Mouse (Mus musculus) gastrocnemius, postnatal 4 days (tissue): Measurements from ENCODE around the gene Fam149b. TPM values are rescaled to one million over a fixed set of nuclear protein-coding genes. Genes with fewer than 3 reads are reported as not detected.
"Not testable (repeated sequence)": the region's sequence is repeated elsewhere in the genome, so short reads cannot be mapped to it uniquely, and the experiment has no call there.

ENCODE experiments used
- DNase-seq, 2 experiments: peaks; one replicate each; pipeline ENCODE4 v3.0.0; 2021 to 2022; ENCODE audit warnings: low spot score in 2 of 2, mixed read lengths in 2 of 2
- long read RNA-seq, 2 experiments: library from polyadenylated mRNA; stranded (forward); transcript quantifications; one replicate each; pipeline ENCODE4 v2.0.0; 2021
- total RNA-seq, 2 experiments: library from RNA; stranded (reverse); gene quantifications; 2 replicates each; pipeline ENCODE4 v1.2.3; 2021

Fam149b gene
- 10 to 100 TPM; 28.7 to 31.7 TPM for total RNA-seq
- long read RNA-seq, experiment 1, full-length matches to known transcripts = 14 of 42 reads
- long read RNA-seq, experiment 1, partial matches to known transcripts = 6 of 42 reads
- long read RNA-seq, experiment 1, other reads (novel, unspliced or antisense) = 22 of 42 reads
- long read RNA-seq, experiment 2, full-length matches to known transcripts = 12 of 58 reads
- long read RNA-seq, experiment 2, partial matches to known transcripts = 6 of 58 reads
- long read RNA-seq, experiment 2, other reads (novel, unspliced or antisense) = 40 of 58 reads

DNA sequence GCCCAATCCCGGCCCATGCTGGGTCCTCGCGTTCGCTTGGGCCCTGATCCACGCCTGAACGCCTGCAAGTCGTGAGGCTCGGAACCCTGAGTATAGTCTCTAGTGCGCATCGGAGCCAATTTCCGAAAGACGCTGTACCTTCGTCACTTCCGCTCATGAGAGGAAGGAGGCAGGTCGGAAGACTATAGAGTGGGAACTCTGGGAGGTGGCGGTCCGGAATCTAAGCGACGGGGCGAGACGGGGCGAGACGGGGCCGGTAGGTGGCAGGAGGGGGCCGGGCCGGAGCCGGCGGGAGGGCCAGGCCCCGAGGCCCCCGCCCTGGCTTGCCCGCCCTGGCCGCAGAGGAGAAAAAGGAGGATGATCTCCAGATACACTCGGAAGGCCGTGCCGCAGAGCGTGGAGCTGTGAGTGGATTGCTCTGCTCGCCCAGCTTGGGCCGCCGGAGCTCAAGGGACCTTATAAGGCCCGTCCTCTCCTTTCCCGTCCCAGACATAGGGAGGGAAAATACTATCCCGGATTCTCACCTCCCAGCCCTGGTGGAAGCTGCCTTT, at the start of gene Fam149b, which contains the start of gene Ecd:
Fam149b (plus strand) TSS at position 172 of the 551 bp plus-strand sequence.
Ecd (minus strand) TSS at position 131 of the 551 bp plus-strand sequence.
- peak; percentile 76 to 92 for DNase-seq

DNA sequence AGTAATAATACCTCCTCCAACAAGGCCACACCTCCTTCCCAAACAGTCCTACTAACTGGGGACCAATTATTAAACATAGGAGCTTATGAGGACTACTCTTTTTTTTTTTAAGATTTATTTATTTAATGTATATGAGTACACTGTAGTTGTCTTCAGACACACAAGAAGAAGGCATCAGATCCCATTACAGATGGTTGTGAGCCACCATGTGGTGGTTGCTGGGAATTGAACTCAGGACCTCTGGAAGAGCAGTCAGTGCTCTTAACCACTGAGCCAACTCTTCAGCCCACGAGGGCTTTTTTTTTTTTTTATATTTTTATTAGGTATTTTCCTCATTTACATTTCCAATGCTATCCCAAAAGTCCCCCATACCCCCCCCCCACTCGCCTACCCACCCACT, 42.9 kb upstream of the Fam149b start:
- DNase-seq = not testable (repeated sequence)

DNA sequence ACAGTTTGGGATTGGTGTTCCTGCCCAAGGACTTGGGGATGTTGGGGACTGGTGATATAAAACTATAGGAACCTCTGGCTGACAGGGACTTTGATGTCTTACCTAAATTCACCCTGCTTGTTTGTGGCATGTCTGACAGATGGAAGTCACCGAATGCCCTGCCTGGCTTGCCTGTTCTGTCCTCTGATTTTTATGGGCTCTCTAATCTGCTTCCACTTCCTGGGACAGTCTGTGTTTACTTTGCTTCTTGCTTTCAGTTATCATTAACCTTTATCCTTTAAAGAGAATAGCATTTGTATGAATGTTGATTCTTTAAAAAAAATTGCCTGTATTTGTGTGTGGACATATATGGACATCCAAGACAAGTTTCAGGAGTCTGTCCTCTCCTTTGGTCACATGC, 32.8 kb upstream of the Fam149b start:
- DNase-seq = no peak

DNA sequence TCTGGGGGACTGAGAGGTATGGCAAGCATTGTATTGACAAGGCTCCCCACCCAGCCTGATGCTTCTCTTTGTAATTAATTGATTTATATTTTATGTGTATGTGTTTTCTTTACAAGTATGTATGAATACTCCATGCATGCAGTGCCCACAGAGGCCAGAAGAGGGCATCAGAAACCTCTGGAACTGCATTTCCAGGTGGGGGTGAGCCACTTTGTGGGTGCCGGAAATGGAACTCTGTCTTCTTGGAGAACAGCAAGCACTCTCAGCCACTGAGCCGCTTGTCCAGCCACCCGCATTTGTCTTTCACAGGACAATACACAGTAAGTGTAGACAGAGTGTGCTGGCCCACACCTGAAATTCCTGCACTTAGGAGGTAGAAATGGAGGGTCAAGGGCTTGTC, 28.5 kb upstream of the Fam149b start:
- peak in 1 of 2 experiments; percentile 22 for DNase-seq

DNA sequence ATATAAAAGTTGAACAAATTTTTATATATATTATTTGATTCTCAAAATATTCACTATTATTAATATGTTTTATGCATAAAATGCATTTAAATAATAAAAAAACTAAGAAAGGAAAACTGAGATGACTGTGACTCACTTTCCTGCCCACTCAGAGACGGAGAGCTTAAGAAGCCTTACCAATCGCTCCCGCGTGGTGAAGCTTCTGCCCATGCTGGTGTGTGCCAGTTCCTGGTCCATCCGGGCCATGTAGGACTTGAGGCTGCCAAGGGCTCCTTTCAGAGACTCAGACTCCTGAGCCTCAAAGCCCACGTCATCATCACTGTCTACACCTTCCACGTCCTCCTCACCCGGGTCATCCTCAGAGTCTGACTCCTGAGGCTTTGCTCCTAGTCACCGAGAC, 23.8 kb upstream of the Fam149b start:
- no peak for DNase-seq

DNA sequence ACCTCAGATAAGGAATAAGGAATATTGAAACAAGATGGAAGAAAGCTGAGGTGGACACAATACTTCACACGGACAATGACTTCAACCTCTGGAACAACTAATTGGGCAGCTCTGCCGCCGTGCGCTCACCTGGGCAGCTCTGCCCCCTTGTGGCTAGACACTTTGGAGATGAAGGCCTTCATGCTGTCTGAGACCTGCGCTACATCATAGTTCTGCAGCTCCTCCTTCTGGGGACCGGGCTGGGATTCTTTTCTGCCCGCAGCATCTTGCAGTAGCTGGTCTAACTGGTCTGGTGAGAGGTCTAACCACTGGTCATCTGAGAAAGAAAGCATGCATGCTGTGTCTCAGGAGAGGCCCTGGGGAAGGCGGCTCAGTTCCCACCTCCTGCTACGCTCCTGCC, 19.5 kb upstream of the Fam149b start:
- no peak for DNase-seq

DNA sequence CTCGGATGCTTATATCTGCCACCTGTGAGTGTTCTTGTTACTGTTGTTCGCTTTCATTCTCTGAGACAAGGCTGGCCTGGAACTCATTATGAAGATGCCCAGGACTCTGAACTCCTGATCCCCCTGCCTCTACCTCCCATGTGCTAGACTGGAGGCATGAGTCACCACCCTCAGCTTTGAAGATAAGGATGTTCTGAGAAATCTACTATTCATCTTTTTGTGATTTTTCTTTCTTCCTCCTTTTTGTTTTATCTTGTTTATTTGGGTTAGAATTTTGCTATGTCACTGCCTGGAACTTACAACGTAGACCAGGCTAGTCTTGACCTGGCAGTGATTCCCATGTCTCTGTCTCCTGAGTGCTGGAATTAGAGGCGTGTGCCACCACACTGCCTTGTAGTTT, 16.6 kb upstream of the Fam149b start:
- no peak for DNase-seq

DNA sequence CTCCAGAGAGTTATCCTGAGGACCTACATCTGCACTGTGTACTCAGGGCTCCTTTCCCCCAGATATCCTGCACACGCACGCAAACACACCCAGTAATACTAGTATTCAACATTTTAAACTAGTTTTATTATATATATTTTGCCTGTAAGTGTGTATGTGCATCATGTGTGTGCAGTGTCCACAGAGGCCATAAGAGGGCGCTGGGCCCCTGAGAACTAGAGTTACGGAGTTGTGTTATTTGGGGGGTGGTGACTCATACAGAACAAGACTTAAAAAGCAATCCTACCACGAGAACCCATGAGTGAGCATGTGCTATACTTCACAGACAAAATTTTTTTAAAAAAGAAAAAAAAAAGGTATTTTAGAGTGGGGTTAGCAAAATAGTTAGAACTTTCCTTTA, 8.5 kb upstream of the Fam149b start:
- DNase-seq = no peak

DNA sequence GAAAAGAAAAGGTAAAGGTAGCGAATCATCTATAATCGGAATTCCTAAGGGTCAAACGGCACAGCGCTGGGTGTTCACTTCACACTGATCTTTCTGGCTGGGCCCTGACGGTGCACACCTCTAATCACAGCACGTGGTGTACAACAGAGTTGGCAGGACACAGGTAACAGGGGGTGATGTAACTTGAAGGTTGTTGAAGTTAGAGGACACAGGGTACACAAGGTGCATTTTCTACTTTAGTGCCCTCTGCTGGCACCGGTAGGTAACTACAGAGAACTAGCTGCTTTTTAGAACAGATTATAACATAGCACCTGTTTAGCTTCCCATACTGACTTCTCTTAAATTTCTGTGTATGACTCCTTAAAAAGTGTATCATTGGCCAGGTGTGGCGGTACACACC, 7.8 kb upstream of the Fam149b start:
- no peak for DNase-seq

DNA sequence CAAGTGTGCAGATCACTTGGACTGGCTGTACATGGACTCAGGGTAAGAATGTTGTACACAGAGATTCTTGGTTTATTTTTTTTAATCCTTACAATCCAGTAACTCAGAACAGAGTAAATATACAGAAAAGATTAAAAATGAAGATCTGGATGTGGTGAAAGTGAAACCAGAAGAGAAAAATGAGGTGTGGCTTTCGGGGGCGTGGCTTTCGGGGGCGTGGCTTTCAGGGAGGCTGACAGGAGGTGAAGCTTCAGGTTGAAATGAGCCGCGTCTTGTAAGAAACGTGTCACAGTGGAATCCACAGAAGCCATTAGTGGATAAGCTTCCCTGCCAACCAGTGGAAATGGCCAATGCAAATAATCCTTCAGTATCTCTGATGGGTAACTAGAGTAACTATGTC, 7.1 kb upstream of the Fam149b start:
- DNase-seq = no peak

DNA sequence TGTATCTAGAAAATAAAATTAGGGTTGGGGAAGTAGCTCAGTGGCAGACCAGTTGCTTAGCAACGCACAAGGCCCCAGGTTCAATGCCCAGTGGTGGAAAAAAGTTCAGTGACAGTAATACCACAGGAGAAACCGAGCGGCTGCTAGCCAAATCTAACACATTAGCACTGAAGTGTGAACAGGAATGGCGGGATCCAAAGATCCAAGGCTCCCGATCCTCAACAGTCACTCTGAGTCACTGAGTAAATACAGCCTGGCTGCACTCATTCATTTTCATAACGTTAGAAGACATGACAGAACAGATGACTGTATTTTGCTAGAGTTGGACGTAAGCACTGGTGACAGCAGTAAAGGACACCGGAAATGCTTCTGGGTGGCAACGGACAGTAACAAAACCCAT, 2.1 kb upstream of the Fam149b start:
- no peak for DNase-seq

DNA sequence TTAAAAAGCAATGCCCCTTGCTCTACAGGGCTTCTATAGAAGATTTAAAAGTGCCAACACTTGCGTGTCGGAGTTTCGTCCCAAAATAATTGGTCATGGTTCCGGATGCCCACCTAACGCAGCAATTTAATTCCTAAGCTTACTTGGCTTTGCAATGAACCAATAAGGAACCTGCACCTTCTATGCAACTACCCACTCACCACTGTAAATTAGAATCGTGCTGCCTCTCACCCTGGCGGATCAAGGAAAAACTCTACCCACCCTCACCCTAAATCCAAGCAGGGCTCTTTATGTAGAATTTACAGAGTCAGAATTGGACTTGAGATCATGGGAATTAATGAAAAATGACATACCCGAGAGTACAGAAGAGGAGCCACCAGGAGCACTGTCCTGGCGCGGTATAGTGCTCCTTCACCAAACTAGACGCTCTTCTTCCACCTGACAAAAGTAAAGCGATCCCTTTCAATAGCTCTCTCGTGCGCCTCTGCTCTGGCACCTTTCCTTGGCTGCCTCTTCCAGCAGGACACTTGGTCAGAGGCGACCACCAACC, 446 bp upstream of the Fam149b start:
- no peak for DNase-seq

DNA sequence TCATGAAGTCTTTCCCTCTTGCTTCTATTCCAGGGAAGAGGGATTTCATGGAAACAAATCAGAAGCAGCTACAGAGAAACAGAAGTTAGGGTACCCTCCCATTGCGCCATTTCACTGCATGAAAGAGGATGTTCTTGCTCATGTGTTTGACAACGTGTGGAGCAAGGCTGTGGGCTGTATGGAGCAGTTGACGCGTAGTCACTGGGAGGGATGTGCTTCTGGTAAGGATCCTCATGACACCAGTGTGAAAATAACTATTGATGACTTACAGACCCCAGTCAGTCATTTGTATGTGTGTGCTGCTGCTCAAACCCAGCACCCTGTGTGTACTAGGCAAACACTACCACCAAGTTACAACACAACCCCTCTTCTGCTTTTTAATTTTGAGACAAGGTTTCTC, 15.3 kb downstream of the Fam149b start:
- no peak for DNase-seq

DNA sequence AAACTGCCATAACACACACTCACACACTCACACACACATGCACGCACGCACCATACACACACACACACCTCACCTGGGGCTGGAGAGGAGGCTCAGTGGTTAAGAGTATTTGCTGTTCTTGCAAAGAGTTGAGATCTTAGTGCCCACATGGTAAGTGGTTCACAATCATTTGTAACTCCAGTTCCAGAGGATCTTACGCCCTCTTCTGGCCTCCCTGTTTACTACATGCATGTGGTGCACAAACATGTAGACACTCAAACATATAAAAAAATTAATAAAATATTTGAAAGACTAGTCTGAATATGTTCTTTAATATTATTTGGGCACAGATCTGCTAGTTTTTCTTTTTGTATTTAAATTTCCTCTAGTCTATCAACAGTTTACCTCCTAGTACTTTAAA, 20.3 kb downstream of the Fam149b start:
- DNase-seq = no peak

DNA sequence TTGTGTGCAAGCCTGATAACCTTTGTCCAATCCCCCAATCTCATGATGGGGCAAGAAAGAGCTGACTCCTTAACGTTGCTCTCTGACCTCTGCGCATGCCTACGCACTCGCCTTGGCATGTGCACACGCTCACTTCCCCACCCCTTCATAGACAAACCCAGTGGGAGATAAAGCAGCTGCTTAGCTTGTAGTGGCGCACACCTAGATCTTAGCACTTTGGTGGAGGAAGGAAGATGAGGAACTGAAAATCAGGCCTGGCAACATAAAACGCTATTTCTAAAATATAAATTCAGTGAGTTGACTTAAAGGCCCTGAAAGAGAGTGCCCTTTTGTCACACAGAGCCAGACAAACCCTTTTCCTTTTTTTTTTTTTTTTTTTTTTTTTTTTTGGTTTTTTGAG, 22.8 kb downstream of the Fam149b start:
- no peak for DNase-seq

DNA sequence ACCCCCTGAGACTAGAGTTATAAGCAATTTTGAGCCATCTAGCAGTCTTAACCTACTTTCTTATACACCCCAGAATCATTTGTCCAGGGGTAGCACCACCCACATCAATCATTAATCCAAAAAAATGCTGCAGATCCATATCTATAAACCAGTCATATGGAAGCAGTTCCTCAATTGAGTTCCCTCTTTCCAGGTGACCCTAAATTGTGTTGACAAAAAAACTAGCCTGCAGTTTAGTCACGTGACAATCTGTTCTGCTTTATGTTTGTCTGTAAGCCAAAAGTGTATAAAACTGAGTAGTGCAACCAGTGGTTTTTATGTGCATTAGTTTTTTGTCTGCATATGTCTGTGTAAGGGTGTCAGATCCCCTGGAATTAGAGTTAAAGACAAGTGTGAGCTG, 23.9 kb downstream of the Fam149b start:
- DNase-seq = no peak

DNA sequence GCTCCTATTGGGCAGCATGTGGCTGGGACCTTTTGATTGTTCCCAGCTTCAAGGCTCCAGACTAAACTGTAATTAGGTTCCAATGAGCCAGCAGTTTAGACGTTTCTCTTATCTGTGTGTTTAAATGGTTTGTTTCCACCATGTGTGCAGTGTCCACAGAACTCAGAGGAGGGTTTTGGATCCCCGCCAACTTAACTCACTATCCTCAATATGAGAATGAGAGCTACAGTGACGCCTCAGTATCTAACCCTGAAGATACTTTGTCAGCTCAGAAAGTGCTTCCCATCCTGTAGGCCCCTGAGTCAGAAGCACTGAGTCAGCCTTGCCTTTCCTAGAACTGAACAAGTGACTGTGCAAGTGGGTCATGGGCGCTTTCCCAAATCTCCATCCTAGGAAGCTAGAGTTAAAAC, 29.2 kb downstream of the Fam149b start:
- no peak for DNase-seq

DNA sequence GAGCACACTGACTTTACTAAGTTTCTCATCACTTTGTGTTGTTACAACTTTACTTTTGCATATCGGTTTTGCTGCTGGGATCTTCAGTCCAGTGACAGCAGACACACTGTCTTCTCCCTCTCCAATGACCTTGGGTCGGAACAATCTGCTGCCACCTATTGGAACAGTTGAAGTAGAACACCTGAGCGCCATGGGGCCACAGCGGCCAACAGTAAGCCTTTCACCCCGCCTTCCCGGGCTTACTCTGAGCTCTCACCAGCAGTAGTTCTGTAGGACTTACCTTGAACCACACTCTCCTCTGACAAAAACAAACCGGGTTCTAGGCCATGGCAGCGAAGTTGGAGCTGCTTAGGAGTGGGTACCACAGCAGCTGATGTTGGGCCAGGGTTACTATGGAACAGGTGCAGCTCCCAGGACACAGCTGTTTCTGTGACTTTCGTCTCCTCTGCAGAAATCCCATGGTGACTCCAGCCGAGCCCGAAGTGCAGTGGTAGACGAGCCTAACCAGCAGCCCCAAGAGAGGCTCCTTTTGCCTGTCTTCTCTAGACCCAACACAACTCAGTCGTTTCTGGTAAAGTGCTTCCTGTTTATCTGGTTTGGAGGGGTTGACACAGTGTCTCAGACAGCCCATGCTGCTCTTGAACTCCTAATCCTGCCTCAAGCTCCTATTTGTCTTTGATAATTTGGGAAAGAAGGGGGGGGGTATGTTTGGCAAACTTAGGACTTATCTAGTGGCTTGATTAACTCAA, 30.5 kb downstream of the Fam149b start:
- peak in 1 of 2 experiments; percentile 32 for DNase-seq

DNA sequence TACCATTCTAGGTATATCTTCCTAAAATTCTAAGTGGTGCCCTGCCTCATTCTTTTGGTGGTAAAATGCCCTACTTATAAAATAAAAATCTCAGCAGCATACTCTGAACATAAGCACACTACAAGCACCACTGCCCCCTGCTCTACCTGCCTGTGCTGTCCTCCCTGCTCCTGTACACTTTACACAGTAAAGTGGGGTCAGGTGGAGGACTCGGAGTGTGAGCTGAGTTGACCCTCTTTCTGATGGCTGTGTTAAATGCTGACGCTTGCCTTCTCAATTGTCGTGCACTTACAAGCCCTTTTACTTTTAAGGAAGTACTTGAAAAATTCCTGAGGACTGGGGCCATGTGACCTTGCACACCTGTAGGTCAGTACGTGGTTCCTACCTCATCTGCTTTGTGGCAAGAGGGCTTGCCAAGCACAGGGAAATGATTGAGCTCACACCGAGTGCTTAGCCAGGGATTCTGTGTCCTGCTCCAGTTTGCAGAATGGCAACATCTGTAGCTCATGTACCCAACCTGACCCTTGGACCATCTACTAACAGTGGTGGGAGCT, 31.2 kb downstream of the Fam149b start:
- no peak for DNase-seq

DNA sequence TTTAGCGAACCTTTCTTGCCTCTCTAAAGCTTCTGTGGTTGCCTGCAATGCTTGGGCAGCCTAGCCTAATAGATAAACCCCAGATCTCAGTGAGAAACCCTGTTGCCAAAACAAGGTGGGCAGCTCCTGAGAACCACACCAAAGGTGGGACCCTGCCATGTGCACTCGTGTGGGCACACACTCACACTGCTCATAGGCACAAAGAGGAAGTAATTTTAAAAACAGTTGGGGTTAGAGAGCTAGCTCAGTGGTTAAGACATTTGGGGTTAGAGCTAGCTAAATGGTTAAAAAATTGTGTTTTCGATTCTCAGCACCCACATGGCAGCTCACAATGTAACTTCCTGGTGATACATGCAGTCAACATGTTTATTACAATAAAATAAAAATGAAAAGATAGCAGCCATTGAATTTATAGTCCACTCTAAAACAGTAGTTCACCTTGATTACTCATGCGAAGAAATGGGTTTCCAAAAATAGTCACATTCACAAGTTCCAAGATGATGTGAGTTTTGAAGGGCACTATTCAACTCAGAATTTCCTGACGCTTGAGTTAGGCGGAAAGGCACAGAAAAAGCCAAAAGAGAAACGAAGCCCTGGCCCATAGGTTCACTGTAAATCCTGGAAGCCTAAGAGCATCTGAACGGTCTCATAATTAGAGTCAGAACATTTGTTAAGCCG, 31.9 kb downstream of the Fam149b start:
- DNase-seq = no peak

DNA sequence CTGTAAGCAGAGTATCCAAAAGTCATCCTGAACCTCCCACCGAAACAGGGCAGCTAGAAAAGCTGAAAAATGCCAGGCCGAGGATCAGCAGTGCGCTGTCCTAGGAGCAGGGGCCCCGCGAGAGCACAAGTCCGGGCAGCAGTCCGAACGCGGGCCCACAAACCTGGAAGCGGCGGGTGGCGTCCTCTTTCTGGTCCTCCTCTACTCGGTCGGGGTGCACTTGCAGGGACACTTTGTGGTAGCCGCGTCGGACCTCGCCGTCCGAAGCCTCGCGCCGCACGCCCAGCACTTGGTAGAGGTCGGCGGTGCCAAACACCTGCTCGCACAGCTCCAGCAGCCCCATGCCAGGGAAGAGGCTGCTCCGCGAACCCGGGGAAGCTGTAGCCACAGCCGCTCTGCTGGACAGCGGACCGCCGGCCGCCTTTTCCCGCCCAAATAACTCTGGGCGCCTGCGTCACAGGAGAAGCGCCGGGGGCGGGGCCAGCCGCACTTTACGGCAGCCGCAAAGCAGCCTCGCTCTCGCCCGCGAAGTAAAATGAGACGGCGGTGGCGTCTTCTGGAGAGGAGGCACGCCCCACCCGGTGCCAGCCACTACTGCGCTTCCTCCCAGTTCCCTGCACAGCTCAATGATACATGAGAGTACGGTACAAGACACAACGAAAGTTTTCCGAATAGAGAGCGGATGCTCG, 40.6 kb downstream of the Fam149b start, which contains the start of gene Dnajc9:
Dnajc9 (minus strand) TSS at position 470 of the 689 bp plus-strand sequence.
- peak; percentile 94 to 97 for DNase-seq
